Mouse (Mus musculus): ENCODE measurements around the gene Sytl1. TPM values are rescaled to one million over a fixed set of nuclear protein-coding genes. Genes with fewer than 3 reads are reported as not detected.

Gene Sytl1
- total RNA-seq (2023): 1 to 10 TPM in 1 of 2 experiments, under 1 TPM in 1; 0.64 to 1.4 TPM

DNA sequence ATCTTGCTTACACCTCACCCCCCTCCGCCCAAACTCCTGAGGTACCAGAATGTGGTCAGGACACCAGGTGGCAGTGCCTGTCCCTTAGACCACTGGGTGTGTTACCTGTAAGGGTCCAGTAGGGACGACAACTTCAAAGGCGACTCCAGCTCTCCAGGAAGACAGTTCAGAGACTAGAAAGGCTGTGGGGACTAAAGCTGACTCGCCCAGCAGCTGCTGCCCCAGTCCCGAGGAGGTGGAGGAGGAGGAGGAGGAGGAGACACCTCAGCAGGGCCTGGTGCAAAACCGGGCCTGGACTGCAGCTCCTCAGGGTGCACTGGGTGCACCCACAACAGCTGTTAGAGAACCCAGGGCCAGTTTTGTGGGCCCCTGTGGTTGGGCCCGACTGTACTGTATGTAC lies at the start of gene Sytl1:
Gene Sytl1 (minus strand): TSS at position 232 of the 400 bp plus-strand sequence.

DNA sequence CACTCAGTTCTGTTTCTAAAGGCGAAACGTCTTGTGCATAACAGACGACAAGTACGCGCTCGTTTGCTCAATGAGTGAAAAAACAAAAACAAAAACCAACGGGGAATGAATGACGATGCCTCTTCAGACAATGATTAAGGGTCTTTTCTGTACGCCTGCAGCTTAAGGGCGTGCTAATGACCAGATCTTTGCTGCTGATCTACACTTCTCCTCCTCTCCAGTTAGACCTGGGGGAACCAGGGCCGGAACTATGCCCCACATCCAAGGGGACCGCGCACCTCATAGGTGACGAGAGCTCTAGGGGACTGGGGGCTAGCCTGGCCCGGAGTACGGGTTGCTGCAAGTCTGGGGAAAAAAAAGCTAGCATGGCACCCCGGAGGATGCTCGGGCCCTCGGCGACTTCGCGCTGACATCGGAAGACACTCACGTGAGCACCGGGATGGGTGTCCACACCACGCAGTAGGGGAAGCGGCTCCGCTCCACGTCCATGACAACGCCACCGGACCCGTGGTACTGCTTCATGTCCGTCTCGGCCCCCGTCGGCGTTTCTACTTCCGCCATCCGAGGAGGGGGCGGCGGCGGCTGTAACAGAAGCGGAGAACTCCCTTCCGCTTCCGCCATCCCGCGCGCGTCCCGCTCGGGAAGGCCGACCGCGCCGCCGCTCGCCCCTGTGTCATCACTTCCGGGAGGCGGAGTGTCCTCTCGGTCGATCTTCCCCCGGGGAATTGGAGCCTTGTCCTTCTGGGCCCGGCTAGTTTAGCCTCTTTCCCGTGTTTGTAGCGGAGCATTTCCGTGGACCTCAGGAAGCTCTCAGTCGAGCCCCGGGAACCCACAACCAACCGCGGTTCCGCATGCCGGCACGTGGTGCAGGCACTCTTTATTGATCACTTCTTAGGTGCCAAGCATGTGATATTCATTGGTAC lies 14.5 kb upstream of the Sytl1 start, which contains the start of gene Tmem222:
Gene Tmem222 (minus strand): TSS at position 689 of the 923 bp plus-strand sequence.

DNA sequence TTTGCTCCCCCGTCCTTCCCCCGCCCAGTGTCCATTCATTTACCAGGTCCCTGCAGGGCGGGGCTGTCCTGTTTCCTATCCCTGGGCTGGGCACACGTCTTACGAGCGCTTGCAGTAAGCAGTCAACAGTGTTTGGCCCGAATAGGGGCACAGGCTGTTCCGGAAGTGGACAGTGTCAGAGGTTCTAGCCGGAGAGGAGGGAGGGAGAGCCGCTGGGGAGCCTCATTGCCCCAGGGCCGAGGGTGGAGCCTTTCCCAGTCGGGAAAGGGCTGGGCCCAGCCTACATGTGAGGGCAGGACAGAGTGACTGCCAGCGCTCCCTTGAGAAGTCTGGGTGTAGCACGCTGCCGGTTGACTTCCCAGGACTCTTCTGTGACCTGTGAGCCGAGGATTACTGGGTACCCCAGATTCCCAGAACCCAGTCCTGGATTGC lies 22.4 kb downstream of the Sytl1 start, which contains the start of gene Map3k6:
Gene Map3k6 (plus strand): TSS at position 329 of the 432 bp plus-strand sequence.

DNA sequence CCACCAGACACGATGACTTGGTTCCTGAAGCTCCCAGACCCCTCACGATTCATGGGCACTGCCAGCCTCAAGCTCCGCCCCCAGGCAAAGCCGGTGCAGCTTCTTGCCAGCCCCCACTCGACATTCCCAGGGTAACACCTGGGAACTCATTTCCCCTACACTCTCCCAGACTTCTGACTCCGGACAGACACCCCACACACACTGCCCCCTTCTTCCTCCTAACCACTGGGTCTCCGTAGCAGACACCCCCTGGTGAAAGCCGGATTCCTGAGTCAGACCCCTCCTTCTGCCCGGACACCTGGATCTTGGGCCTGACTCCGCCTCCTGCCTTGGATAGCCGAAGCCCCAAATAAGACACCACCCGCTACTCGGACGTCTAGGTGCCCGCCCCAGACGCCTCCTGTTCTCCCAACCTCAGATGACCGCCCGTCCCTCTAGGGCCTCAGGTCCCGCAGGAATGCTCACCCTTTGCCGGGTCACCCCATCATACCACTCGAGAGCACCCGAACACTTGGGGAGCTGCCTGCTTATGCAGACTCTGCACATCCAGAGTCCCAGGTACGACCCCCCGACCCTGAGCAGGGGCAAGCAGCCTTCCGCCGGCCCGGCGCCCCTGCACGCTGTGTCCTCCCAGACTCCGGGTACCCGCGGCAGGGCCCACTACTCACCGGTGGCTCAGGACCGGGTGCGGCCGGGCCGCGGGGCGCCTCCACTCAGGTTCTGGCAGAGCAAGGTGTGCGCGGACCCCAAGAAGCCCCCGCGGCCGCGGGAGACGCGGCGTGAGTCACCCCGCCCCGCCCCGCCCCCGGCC lies 51.0 kb downstream of the Sytl1 start, which contains the start of the genes Cd164l2 and Gpr3:
Gene Cd164l2 (plus strand): TSS at position 381 of the 811 bp plus-strand sequence.
Gene Gpr3 (minus strand): TSS at position 786 of the 811 bp plus-strand sequence.

Other genes with a start within 250 kb of the Sytl1 start
- gene Wasf2, start 132.6 kb downstream of the Sytl1 start, total RNA-seq (2023): 100 to 1,000 TPM; 282 to 316 TPM
- gene Cd164l2, start 51.0 kb downstream of the Sytl1 start, total RNA-seq (2023): 1 to 10 TPM in 1 of 2 experiments, not detected in 1; 2.8 TPM
- gene Gpr3, start 50.6 kb downstream of the Sytl1 start, total RNA-seq (2023): 1 to 10 TPM; 1.5 to 1.8 TPM
- gene Map3k6, start 22.3 kb downstream of the Sytl1 start, total RNA-seq (2023): not detected
- 10 to 100 TPM; 42.8 to 50.6 TPM for gene Tmem222, start 14.7 kb upstream of the Sytl1 start, total RNA-seq (2023)
- 10 to 100 TPM; 43.4 to 48.8 TPM for gene Wdtc1, start 90.4 kb upstream of the Sytl1 start, total RNA-seq (2023)
- gene Slc9a1, start 106.6 kb upstream of the Sytl1 start, total RNA-seq (2023): 10 to 100 TPM; 49.8 to 53.2 TPM
- gene Tent5b, start 217.0 kb upstream of the Sytl1 start, total RNA-seq (2023): not detected
- gene Trnp1, start 235.4 kb upstream of the Sytl1 start, total RNA-seq (2023): not detected